Mouse (Mus musculus) ES-E14 (cell line): ENCODE results near the gene Abi1.

Experiments used
- CHD2 ChIP-seq: IDR thresholded peaks from 2 replicates; pipeline ENCODE4 v1.6.1; 2014; ENCODE audit warnings: mild to moderate bottlenecking, low read depth, low read length, inconsistent platforms
- HCFC1 ChIP-seq: IDR thresholded peaks from 2 replicates; pipeline ENCODE4 v1.6.1; 2012; ENCODE audit warnings: low read length, inconsistent platforms, borderline replicate concordance; ENCODE audit not compliant: insufficient read depth
- MAFK ChIP-seq: IDR thresholded peaks from 2 replicates; pipeline ENCODE4 v1.6.1; 2014; ENCODE audit warnings: mild to moderate bottlenecking, low read depth, low read length, inconsistent platforms; ENCODE audit not compliant: insufficient read depth
- ZNF384 ChIP-seq: IDR thresholded peaks from 2 replicates; pipeline ENCODE4 v1.6.1; 2012; ENCODE audit warnings: low read depth, low read length, inconsistent platforms

GRCm38 (mm10) chr2:23019170-23019569 is 20.9 kb downstream of the Abi1 start:
- no peak for TF ChIP-seq ZNF384
- no peak for TF ChIP-seq MAFK
- TF ChIP-seq HCFC1 = no peak
- no peak for TF ChIP-seq CHD2
